Mouse (Mus musculus) spleen, adult 2 months (tissue): ENCODE results near the gene Ubac1.

Experiments
- CTCF ChIP-seq: fragments of 200-500 bp; IDR thresholded peaks from 2 replicates; pipeline ENCODE4 v1.5.1; 2011; ENCODE audit warnings: mild to moderate bottlenecking, inconsistent platforms; ENCODE audit not compliant: insufficient read depth, insufficient read length, insufficient replicate concordance; ENCODE audit errors: extremely low read depth
- POLR2A ChIP-seq: fragments of 200-500 bp; IDR thresholded peaks from 2 replicates; pipeline ENCODE4 v1.6.1; 2011; ENCODE audit warnings: low read depth, low read length, inconsistent platforms

GRCm38 (mm10) chr2:26061018-26061666, 39.6 kb upstream of the Ubac1 start:
- TF ChIP-seq CTCF (no peak), POLR2A (no peak)
